Mouse (Mus musculus) left cerebral cortex, postnatal 10 days (tissue): ENCODE results near the gene Cfap77. TPM values are rescaled to one million over a fixed set of nuclear protein-coding genes. Genes with fewer than 3 reads are reported as not detected.
A peak's percentile ranks its signal among the peaks of the same experiment; 100 is the strongest.

Source experiments
- DNase-seq, 2 experiments: peaks; one replicate each; pipeline ENCODE4 v3.0.0; 2021 to 2022; ENCODE audit warnings: low spot score in 2 of 2, mixed read lengths in 1 of 2; ENCODE audit errors: extremely low spot score in 1 of 2
- intact Hi-C: fragments of 180-260 bp; cut with DNase I; formaldehyde crosslinking; loops from one replicate; pipeline ENCODE4 v1.15.1; 2025
- total RNA-seq, 2 experiments: library from RNA; stranded (reverse); gene quantifications; 2 replicates each; pipeline ENCODE4 v1.2.3; 2021

The Cfap77 gene
- total RNA-seq, 2 experiments from 2014 or later = 0.91 to 1.1 TPM

GRCm38 (mm10) chr2:28961636-28962035, 93.2 kb downstream of the Cfap77 start:
- intact Hi-C loops = no loop called here
- no peak for DNase-seq

GRCm38 (mm10) chr2:28961024-28961585, 93.8 kb downstream of the Cfap77 start:
- intact Hi-C loops = no loop called here
- no peak for DNase-seq

GRCm38 (mm10) chr2:28956874-28957273, 98.0 kb downstream of the Cfap77 start:
- intact Hi-C loops = no loop called here
- DNase-seq = no peak

GRCm38 (mm10) chr2:28954595-28954994, 100.3 kb downstream of the Cfap77 start:
- intact Hi-C loops = no loop called here
- DNase-seq = no peak

GRCm38 (mm10) chr2:28952981-28953380, 101.9 kb downstream of the Cfap77 start:
- intact Hi-C loops = no loop called here

GRCm38 (mm10) chr2:28946312-28946711, 108.6 kb downstream of the Cfap77 start:
- intact Hi-C loops = no loop called here
- no peak for DNase-seq

More at GRCm38 (mm10) chr2:28952981-28953380, 101.9 kb downstream of the Cfap77 start:
- no peak for DNase-seq

- intact Hi-C loops = no loop called here
- DNase-seq = no peak
These were observed 109.5 kb downstream of the Cfap77 start for GRCm38 (mm10) chr2:28945388-28945787.

- DNase-seq = no peak
- intact Hi-C loops = no loop called here
These were observed 111.0 kb downstream of the Cfap77 start for GRCm38 (mm10) chr2:28943666-28944516.

GRCm38 (mm10) chr2:28938997-28939396, 115.9 kb downstream of the Cfap77 start:
- intact Hi-C loops = no loop called here
- DNase-seq = no peak

- intact Hi-C loops = no loop called here
- no peak for DNase-seq
These were observed 124.3 kb downstream of the Cfap77 start for GRCm38 (mm10) chr2:28930571-28930970.

- peak; percentile 50 to 88 for DNase-seq
- intact Hi-C loops = loop anchor here (1.0 to 5.0 kb wide), 3 partner anchors 53 to 167 kb away; no protein-coding TSS in a partner anchor
These were observed 131.0 kb downstream of the Cfap77 start for GRCm38 (mm10) chr2:28923912-28924311.

- DNase-seq = no peak
- intact Hi-C loops = no loop called here
These were observed 135.9 kb downstream of the Cfap77 start for GRCm38 (mm10) chr2:28919001-28919400.

GRCm38 (mm10) chr2:28917518-28918361, 137.1 kb downstream of the Cfap77 start:
- intact Hi-C loops = no loop called here
- no peak for DNase-seq

- intact Hi-C loops = no loop called here
- DNase-seq = no peak
These were observed 137.7 kb downstream of the Cfap77 start for GRCm38 (mm10) chr2:28917156-28917517.

GRCm38 (mm10) chr2:28916513-28916865, 138.4 kb downstream of the Cfap77 start, which contains the start of gene Barhl1:
Gene Barhl1 (minus strand): TSS chr2:28916668.
- intact Hi-C loops = no loop called here
- no peak for DNase-seq

- intact Hi-C loops = no loop called here
- peak in 1 of 2 experiments; percentile 51 for DNase-seq
These were observed 138.9 kb downstream of the Cfap77 start for GRCm38 (mm10) chr2:28915768-28916512.

- DNase-seq = no peak
- intact Hi-C loops = no loop called here
These were observed 139.6 kb downstream of the Cfap77 start for GRCm38 (mm10) chr2:28915104-28915738.

- intact Hi-C loops = no loop called here
These were observed 140.7 kb downstream of the Cfap77 start for GRCm38 (mm10) chr2:28914121-28914520.

More at GRCm38 (mm10) chr2:28914121-28914520, 140.7 kb downstream of the Cfap77 start:
- DNase-seq = no peak
